Mouse (Mus musculus) embryonic facial prominence, embryonic 15.5 days (tissue): ENCODE results near the gene Rassf3. TPM values are rescaled to one million over a fixed set of nuclear protein-coding genes. Genes with fewer than 3 reads are reported as not detected.

Source experiments
- ATAC-seq: fragments of 200-750 bp; cut with Nextera tagmentation; 2 replicates; pipeline ENCODE4 v1.8.0; 2017; ENCODE audit warnings: low read depth, moderate TSS enrichment; ENCODE audit not compliant: insufficient number of reproducible peaks, low FRiP score, low TSS enrichment
- H3K27ac ChIP-seq: fragments of 300-500 bp; sonication (generic); replicated peaks from 2 replicates; pipeline ENCODE4 v1.5.1; 2015; ENCODE audit warnings: mild to moderate bottlenecking, inconsistent platforms
- H3K27me3 ChIP-seq: fragments of 300-500 bp; sonication (generic); 2 replicates; pipeline ENCODE4 v1.6.1; 2015; ENCODE audit warnings: inconsistent platforms
- H3K36me3 ChIP-seq: fragments of 300-500 bp; sonication (generic); 2 replicates; pipeline ENCODE4 v1.6.1; 2015; ENCODE audit warnings: mild to moderate bottlenecking, inconsistent platforms
- H3K4me1 ChIP-seq: fragments of 300-500 bp; sonication (generic); 2 replicates; pipeline ENCODE4 v1.6.1; 2015; ENCODE audit warnings: inconsistent platforms
- H3K4me2 ChIP-seq: fragments of 300-500 bp; sonication (generic); replicated peaks from 2 replicates; pipeline ENCODE4 v1.6.1; 2015; ENCODE audit warnings: mild to moderate bottlenecking, inconsistent platforms
- H3K4me3 ChIP-seq: fragments of 300-500 bp; sonication (generic); replicated peaks from 2 replicates; pipeline ENCODE4 v1.5.1; 2015; ENCODE audit warnings: mild to moderate bottlenecking, inconsistent platforms
- H3K9ac ChIP-seq: fragments of 300-500 bp; sonication (generic); 2 replicates; pipeline ENCODE4 v1.6.1; 2015; ENCODE audit warnings: inconsistent platforms
- H3K9me3 ChIP-seq: fragments of 300-500 bp; sonication (generic); replicated peaks from 2 replicates; pipeline ENCODE4 v1.6.1; 2016; ENCODE audit warnings: inconsistent platforms
- WGBS: fragments of 180-500 bp; shearing (Covaris S2); methylation state at CpG from one replicate; pipeline ENCODE4 v1.1.7; 2015; 5-methylcytosine and 5-hydroxymethylcytosine counted together
- polyA plus RNA-seq: library from polyadenylated mRNA; unstranded; fragments of >200 nt; fragmentation: Nextera tagmentation; extraction: Ambion mirVana; gene quantifications from 2 replicates; pipeline ENCODE4 v1.2.1, GENCODE M21; 2015

The Rassf3 gene
- polyA plus RNA-seq, 1 experiment from 2014 or later, result 20.3 TPM

GRCm38 (mm10) chr10:121428011-121428711, 48.0 kb downstream of the Rassf3 start:
- no peaks in the 10 kb centered on the region for H3K9me3 ChIP-seq
- no peaks in the 10 kb centered on the region for H3K36me3 ChIP-seq
- no peak for ATAC-seq
- no peak overlapping the region for H3K4me2 ChIP-seq
- H3K27ac ChIP-seq, result peak overlapping the region; percentile 29; the same call in 1 of the 2 replicates
- 76% methylated on average over 15 of the region's 15 CpGs for WGBS
- no peak overlapping the region for H3K4me3 ChIP-seq
- no peak overlapping the region for H3K9ac ChIP-seq
- no peaks in the 10 kb centered on the region for H3K27me3 ChIP-seq
- peaks cover 80% of the 10 kb centered on the region for H3K4me1 ChIP-seq

- no peaks in the 10 kb centered on the region for H3K36me3 ChIP-seq
- H3K9ac ChIP-seq, result no peak overlapping the region
- no peaks in the 10 kb centered on the region for H3K9me3 ChIP-seq
- ATAC-seq, result no peak
- H3K4me3 ChIP-seq, result no peak overlapping the region
- H3K4me1 ChIP-seq, result peaks cover 72% of the 10 kb centered on the region
- H3K27ac ChIP-seq, result no peak overlapping the region
- 65% methylated on average over 5 of the region's 5 CpGs for WGBS
- H3K4me2 ChIP-seq, result no peak overlapping the region
- no peaks in the 10 kb centered on the region for H3K27me3 ChIP-seq
These were observed 49.0 kb downstream of the Rassf3 start for GRCm38 (mm10) chr10:121427136-121427535.

- Histone ChIP-seq H3K4me3 (no peak overlapping the region), H3K9me3 (no peaks in the 10 kb centered on the region), H3K4me1 (peaks cover 67% of the 10 kb centered on the region), H3K9ac (no peak overlapping the region), H3K27me3 (no peaks in the 10 kb centered on the region), H3K36me3 (no peaks in the 10 kb centered on the region), H3K4me2 (no peak overlapping the region), H3K27ac (no peak overlapping the region)
- 39% methylated on average over 5 of the region's 5 CpGs for WGBS
- no peak for ATAC-seq
These were observed 49.6 kb downstream of the Rassf3 start for GRCm38 (mm10) chr10:121426458-121427070.

GRCm38 (mm10) chr10:121425506-121426025, 50.6 kb downstream of the Rassf3 start:
- 61% methylated on average over 14 of the region's 14 CpGs for WGBS
- Histone ChIP-seq H3K4me2 (no peak overlapping the region), H3K27me3 (no peaks in the 10 kb centered on the region), H3K9ac (no peak overlapping the region), H3K4me1 (peaks cover 58% of the 10 kb centered on the region), H3K36me3 (no peaks in the 10 kb centered on the region), H3K4me3 (no peak overlapping the region), H3K27ac (0 out of 2 replicates have a peak overlapping the region, but pooled peaks have one; percentile 28), H3K9me3 (no peaks in the 10 kb centered on the region)
- ATAC-seq, result no peak

- Histone ChIP-seq H3K4me1 (peaks cover 58% of the 10 kb centered on the region), H3K4me3 (no peak overlapping the region), H3K9ac (no peak overlapping the region), H3K4me2 (no peak overlapping the region), H3K9me3 (no peaks in the 10 kb centered on the region), H3K27me3 (no peaks in the 10 kb centered on the region), H3K27ac (0 out of 2 replicates have a peak overlapping the region, but pooled peaks have one; percentile 28), H3K36me3 (no peaks in the 10 kb centered on the region)
- 84% methylated on average over 5 of the region's 5 CpGs for WGBS
- ATAC-seq, result no peak
These were observed 51.1 kb downstream of the Rassf3 start for GRCm38 (mm10) chr10:121425079-121425478.

GRCm38 (mm10) chr10:121424455-121424854, 51.7 kb downstream of the Rassf3 start:
- Histone ChIP-seq H3K4me3 (no peak overlapping the region), H3K36me3 (no peaks in the 10 kb centered on the region), H3K9me3 (no peaks in the 10 kb centered on the region), H3K4me1 (peaks cover 57% of the 10 kb centered on the region), H3K27ac (no peak overlapping the region), H3K27me3 (no peaks in the 10 kb centered on the region), H3K9ac (no peak overlapping the region), H3K4me2 (no peak overlapping the region)
- no peak for ATAC-seq
- WGBS, result 78% methylated on average over 3 of the region's 3 CpGs

- 69% methylated on average over 16 of the region's 16 CpGs for WGBS
- no peaks in the 10 kb centered on the region for H3K9me3 ChIP-seq
- H3K36me3 ChIP-seq, result no peaks in the 10 kb centered on the region
- no peak for ATAC-seq
- H3K4me1 ChIP-seq, result peaks cover 50% of the 10 kb centered on the region
- no peak overlapping the region for H3K4me2 ChIP-seq
- no peaks in the 10 kb centered on the region for H3K27me3 ChIP-seq
- H3K4me3 ChIP-seq, result no peak overlapping the region
- H3K9ac ChIP-seq, result no peak overlapping the region
- H3K27ac ChIP-seq, result 0 out of 2 replicates have a peak overlapping the region, but pooled peaks have one; percentile 17
These were observed 52.4 kb downstream of the Rassf3 start for GRCm38 (mm10) chr10:121423541-121424349.

GRCm38 (mm10) chr10:121422294-121422693, 53.9 kb downstream of the Rassf3 start:
- H3K9ac ChIP-seq, result no peak overlapping the region
- WGBS, result 86% methylated on average over 6 of the region's 6 CpGs
- no peak overlapping the region for H3K4me2 ChIP-seq
- H3K27me3 ChIP-seq, result no peaks in the 10 kb centered on the region
- no peaks in the 10 kb centered on the region for H3K36me3 ChIP-seq
- peaks cover 38% of the 10 kb centered on the region for H3K4me1 ChIP-seq
- H3K4me3 ChIP-seq, result no peak overlapping the region
- no peaks in the 10 kb centered on the region for H3K9me3 ChIP-seq
- ATAC-seq, result no peak
- no peak overlapping the region for H3K27ac ChIP-seq

- no peaks in the 10 kb centered on the region for H3K9me3 ChIP-seq
- H3K27me3 ChIP-seq, result no peaks in the 10 kb centered on the region
- no peaks in the 10 kb centered on the region for H3K36me3 ChIP-seq
- peaks cover 38% of the 10 kb centered on the region for H3K4me1 ChIP-seq
- 89% methylated on average over 11 of the region's 11 CpGs for WGBS
- no peak for ATAC-seq
- H3K9ac ChIP-seq, result no peak overlapping the region
- H3K4me3 ChIP-seq, result no peak overlapping the region
- no peak overlapping the region for H3K4me2 ChIP-seq
- no peak overlapping the region for H3K27ac ChIP-seq
These were observed 54.4 kb downstream of the Rassf3 start for GRCm38 (mm10) chr10:121421657-121422290.

GRCm38 (mm10) chr10:121421023-121421422, 55.1 kb downstream of the Rassf3 start:
- peaks cover 2% of the 10 kb centered on the region; the same call in 1 of the 2 replicates for H3K36me3 ChIP-seq
- WGBS, result 72% methylated on average over 9 of the region's 9 CpGs
- no peaks in the 10 kb centered on the region for H3K27me3 ChIP-seq
- H3K4me1 ChIP-seq, result peaks cover 36% of the 10 kb centered on the region
- H3K4me2 ChIP-seq, result no peak overlapping the region
- H3K9me3 ChIP-seq, result no peaks in the 10 kb centered on the region
- no peak for ATAC-seq
- no peak overlapping the region for H3K9ac ChIP-seq
- H3K27ac ChIP-seq, result 0 out of 2 replicates have a peak overlapping the region, but pooled peaks have one; percentile 45
- H3K4me3 ChIP-seq, result no peak overlapping the region
